Mouse (Mus musculus): ENCODE data around the gene Mpp1. TPM values are rescaled to one million over a fixed set of nuclear protein-coding genes. Genes with fewer than 3 reads are reported as not detected.
A peak's percentile ranks its signal among the peaks of the same experiment; 100 is the strongest.
"Not testable (repeated sequence)": the region's sequence is repeated elsewhere in the genome, so short reads cannot be mapped to it uniquely, and the experiment has no call there.

The Mpp1 gene
- 20.6 and 22.5 TPM in 2 replicates for polyA plus RNA-seq (2015; fragmentation: Nextera tagmentation; extraction: Ambion mirVana)

- Histone ChIP-seq H3K4me1 (no peaks in the 10 kb centered on the region), H3K4me2 (peak within 1 kb of the TSS; percentile 56), H3K36me3 (replicated peaks) (no peaks in the 10 kb centered on the region), H3K27ac (peak within 1 kb of the TSS; percentile 48; the same call in 1 of the 2 replicates), H3K27me3 (replicated peaks) (no peaks in the 10 kb centered on the region), H3K9ac (peak within 1 kb of the TSS; percentile 55), H3K9me3 (no peaks in the 10 kb centered on the region), H3K4me3 (peak within 1 kb of the TSS; percentile 50)
- WGBS: 24% methylated on average over 36 of the region's 36 CpGs
- ATAC-seq (replicated peaks): peak; percentile 100
Measured at GRCm38 (mm10) chrX:75130467-75131160, at the start of gene Mpp1. TSS of gene Mpp1 (minus strand) at chrX:75131016.

- Histone ChIP-seq H3K36me3 (replicated peaks) (no peaks in the 10 kb centered on the region), H3K27ac (no peak within 1 kb of the TSS), H3K9ac (no peak within 1 kb of the TSS), H3K4me1 (no peaks in the 10 kb centered on the region), H3K9me3 (no peaks in the 10 kb centered on the region), H3K27me3 (replicated peaks) (no peaks in the 10 kb centered on the region), H3K4me2 (no peak within 1 kb of the TSS), H3K4me3 (no peak within 1 kb of the TSS)
- 64% methylated on average over 1 of the region's 1 CpGs for WGBS
- no peak for ATAC-seq (replicated peaks)
Measured at GRCm38 (mm10) chrX:75163670-75164069, 32.9 kb upstream of the Mpp1 start, which contains the start of gene Smim9. TSS of gene Smim9 (minus strand) at chrX:75163770.

- 13% methylated on average over 41 of the region's 49 CpGs for WGBS
- Histone ChIP-seq H3K4me1 (no peaks in the 10 kb centered on the region), H3K4me3 (peak overlapping the region; percentile 46), H3K36me3 (replicated peaks) (no peaks in the 10 kb centered on the region), H3K27me3 (replicated peaks) (no peaks in the 10 kb centered on the region), H3K4me2 (peak overlapping the region; percentile 68), H3K9ac (peak overlapping the region; percentile 34; the same call in 1 of the 2 replicates), H3K27ac (no peak overlapping the region), H3K9me3 (no peaks in the 10 kb centered on the region)
- peak; percentile 71 for ATAC-seq (replicated peaks)
Measured at GRCm38 (mm10) chrX:75155576-75156243, 24.9 kb upstream of the Mpp1 start.

- no peaks in the 10 kb centered on the region for H3K9me3 ChIP-seq
- no peak overlapping the region for H3K27ac ChIP-seq
- H3K27me3 ChIP-seq (replicated peaks): no peaks in the 10 kb centered on the region
- H3K4me1 ChIP-seq: no peaks in the 10 kb centered on the region
- no peak overlapping the region for H3K4me2 ChIP-seq
- H3K4me3 ChIP-seq: no peak overlapping the region
- no peaks in the 10 kb centered on the region for H3K36me3 ChIP-seq (replicated peaks)
- no peak for ATAC-seq (replicated peaks)
- no peak overlapping the region for H3K9ac ChIP-seq
- WGBS: 52% methylated on average over 1 of the region's 1 CpGs
Measured at GRCm38 (mm10) chrX:75152249-75152648, 21.4 kb upstream of the Mpp1 start.

GRCm38 (mm10) chrX:75150304-75150703, 19.5 kb upstream of the Mpp1 start:
- H3K9me3 ChIP-seq: no peaks in the 10 kb centered on the region
- no peaks in the 10 kb centered on the region for H3K27me3 ChIP-seq (replicated peaks)
- no peak overlapping the region for H3K4me2 ChIP-seq
- no peak overlapping the region for H3K9ac ChIP-seq
- 75% methylated on average over 2 of the region's 2 CpGs for WGBS
- no peaks in the 10 kb centered on the region for H3K36me3 ChIP-seq (replicated peaks)
- ATAC-seq (replicated peaks): no peak
- no peak overlapping the region for H3K4me3 ChIP-seq
- H3K4me1 ChIP-seq: no peaks in the 10 kb centered on the region
- H3K27ac ChIP-seq: no peak overlapping the region

- Histone ChIP-seq H3K36me3 (replicated peaks) (no peaks in the 10 kb centered on the region), H3K4me2 (no peak overlapping the region), H3K4me3 (no peak overlapping the region), H3K27ac (no peak overlapping the region), H3K9me3 (no peaks in the 10 kb centered on the region), H3K4me1 (no peaks in the 10 kb centered on the region), H3K9ac (no peak overlapping the region), H3K27me3 (replicated peaks) (no peaks in the 10 kb centered on the region)
- WGBS: 85% methylated on average over 4 of the region's 4 CpGs
- no peak for ATAC-seq (replicated peaks)
Measured at GRCm38 (mm10) chrX:75148414-75148813, 17.6 kb upstream of the Mpp1 start.

GRCm38 (mm10) chrX:75143124-75143555, 12.3 kb upstream of the Mpp1 start:
- not testable (repeated sequence) for H3K36me3 ChIP-seq (replicated peaks); H3K27me3 ChIP-seq (replicated peaks); H3K9me3 ChIP-seq; H3K4me1 ChIP-seq; H3K27ac ChIP-seq
- ATAC-seq (replicated peaks): peak; percentile 65
- 25% methylated on average over 27 of the region's 42 CpGs for WGBS
- Histone ChIP-seq H3K9ac (peak overlapping the region; percentile 38; the same call in 1 of the 2 replicates), H3K4me3 (peak overlapping the region; percentile 41), H3K4me2 (peak overlapping the region; percentile 58)

- no peak for ATAC-seq (replicated peaks)
- no peaks in the 10 kb centered on the region for H3K27me3 ChIP-seq (replicated peaks)
- no peak overlapping the region for H3K9ac ChIP-seq
- no peak overlapping the region for H3K4me2 ChIP-seq
- 92% methylated on average over 2 of the region's 2 CpGs for WGBS
- no peaks in the 10 kb centered on the region for H3K4me1 ChIP-seq
- no peak overlapping the region for H3K27ac ChIP-seq
- H3K4me3 ChIP-seq: no peak overlapping the region
- no peaks in the 10 kb centered on the region for H3K9me3 ChIP-seq
- no peaks in the 10 kb centered on the region for H3K36me3 ChIP-seq (replicated peaks)
Measured at GRCm38 (mm10) chrX:75138182-75138581, 7.4 kb upstream of the Mpp1 start.

- no peaks in the 10 kb centered on the region for H3K9me3 ChIP-seq
- no peak overlapping the region for H3K9ac ChIP-seq
- H3K36me3 ChIP-seq (replicated peaks): no peaks in the 10 kb centered on the region
- ATAC-seq (replicated peaks): no peak
- no peaks in the 10 kb centered on the region for H3K4me1 ChIP-seq
- no peaks in the 10 kb centered on the region for H3K27me3 ChIP-seq (replicated peaks)
- no peak overlapping the region for H3K4me3 ChIP-seq
- H3K27ac ChIP-seq: no peak overlapping the region
- WGBS: 73% methylated on average over 2 of the region's 2 CpGs
- H3K4me2 ChIP-seq: no peak overlapping the region
Measured at GRCm38 (mm10) chrX:75137729-75138128, 6.9 kb upstream of the Mpp1 start.

GRCm38 (mm10) chrX:75136938-75137337, 6.1 kb upstream of the Mpp1 start:
- Histone ChIP-seq H3K36me3 (replicated peaks) (no peaks in the 10 kb centered on the region), H3K27me3 (replicated peaks) (no peaks in the 10 kb centered on the region), H3K9ac (no peak overlapping the region), H3K4me1 (no peaks in the 10 kb centered on the region), H3K27ac (no peak overlapping the region), H3K9me3 (no peaks in the 10 kb centered on the region), H3K4me2 (no peak overlapping the region), H3K4me3 (no peak overlapping the region)
- ATAC-seq (replicated peaks): no peak

- Histone ChIP-seq H3K9me3 (no peaks in the 10 kb centered on the region), H3K36me3 (replicated peaks) (no peaks in the 10 kb centered on the region), H3K4me2 (no peak overlapping the region), H3K27ac (no peak overlapping the region), H3K27me3 (replicated peaks) (no peaks in the 10 kb centered on the region), H3K4me1 (no peaks in the 10 kb centered on the region), H3K4me3 (no peak overlapping the region), H3K9ac (no peak overlapping the region)
- 66% methylated on average over 2 of the region's 2 CpGs for WGBS
- no peak for ATAC-seq (replicated peaks)
Measured at GRCm38 (mm10) chrX:75129474-75129873, 1.3 kb downstream of the Mpp1 start.

GRCm38 (mm10) chrX:75128333-75128980, 2.4 kb downstream of the Mpp1 start:
- Histone ChIP-seq H3K27me3 (replicated peaks) (no peaks in the 10 kb centered on the region), H3K36me3 (replicated peaks) (no peaks in the 10 kb centered on the region), H3K4me2 (no peak overlapping the region), H3K9me3 (no peaks in the 10 kb centered on the region), H3K9ac (no peak overlapping the region), H3K4me3 (no peak overlapping the region), H3K4me1 (no peaks in the 10 kb centered on the region), H3K27ac (no peak overlapping the region)
- ATAC-seq (replicated peaks): no peak
